Mouse (Mus musculus) stomach, postnatal 0 days (tissue): Measurements from ENCODE around the gene Sspn.

Experiments used
- CTCF ChIP-seq: IDR thresholded peaks from 2 replicates; pipeline ENCODE4 v1.5.1; 2016; ENCODE audit warnings: antibody characterized with exemption, low read depth, mild to moderate bottlenecking, moderate library complexity
- EP300 ChIP-seq: optimal IDR thresholded peaks from 2 replicates; pipeline ENCODE3; 2016; ENCODE audit warnings: antibody characterized with exemption

DNA sequence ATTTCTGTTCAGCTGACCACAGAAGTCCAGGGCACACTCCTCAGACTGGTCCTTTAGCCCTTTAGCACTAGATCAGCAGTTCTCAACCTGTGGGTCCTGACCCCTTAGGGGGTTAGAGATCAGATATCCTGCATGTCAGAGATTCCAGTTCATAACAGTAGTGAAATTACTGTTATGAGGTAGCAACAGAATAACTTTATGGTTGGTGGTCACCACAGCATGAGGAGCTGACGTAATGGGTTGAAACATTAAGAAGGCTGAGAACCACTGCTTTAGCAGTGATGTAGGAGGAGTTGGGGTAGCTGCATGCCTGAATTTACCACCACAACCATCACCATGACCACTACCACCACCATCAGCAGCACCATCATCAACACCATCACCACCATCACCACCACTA lies 69.3 kb downstream of the Sspn start:
- TF ChIP-seq CTCF (no peak), EP300 (no peak)
